Mouse (Mus musculus): ENCODE results near the gene Rhot1. TPM values are rescaled to one million over a fixed set of nuclear protein-coding genes. Genes with fewer than 3 reads are reported as not detected.
"Not testable (repeated sequence)": the region's sequence is repeated elsewhere in the genome, so short reads cannot be mapped to it uniquely, and the experiment has no call there.

Gene Rhot1
- polyA plus RNA-seq, 1 experiment = 59.2 TPM

- no peak for TF ChIP-seq POLR2A (IDR thresholded peaks at IDR 0.05; ENCODE audit: borderline replicate concordance, insufficient read depth, low read length)
- TF ChIP-seq CTCF (IDR thresholded peaks at IDR 0.05; ENCODE audit: borderline replicate concordance, insufficient read depth, low read depth, low read length) = no peak
These were observed 10.0 kb downstream of the Rhot1 start for GRCm38 (mm10) chr11:80218657-80219293.

DNA sequence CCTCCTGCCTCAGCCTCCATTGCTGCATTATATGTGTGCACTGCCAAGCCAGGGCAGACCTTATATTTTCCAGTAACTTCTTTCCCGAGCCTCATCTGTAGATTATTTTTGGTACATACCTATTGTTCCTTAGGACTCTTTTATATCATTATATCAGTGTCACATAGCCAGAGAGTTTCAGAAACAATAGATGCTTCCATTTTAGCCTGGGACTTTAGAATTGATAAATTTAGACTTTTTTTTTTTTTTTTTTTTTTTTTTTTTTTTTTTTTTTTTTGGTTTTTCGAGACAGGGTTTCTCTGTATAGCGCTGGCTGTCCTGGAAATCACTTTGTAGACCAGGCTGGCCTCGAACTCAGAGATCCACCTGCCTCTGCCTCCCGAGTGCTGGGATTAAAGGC, 21.2 kb downstream of the Rhot1 start:
- not testable (repeated sequence) for H3K27ac ChIP-seq (ENCODE audit: insufficient read depth, low read length); H3K4me3 ChIP-seq (replicated peaks; ENCODE audit: insufficient read depth, low read depth, low read length); H3K27me3 ChIP-seq (ENCODE audit: control insufficient read depth, insufficient read depth, low read length); DNase-seq; H3K4me1 ChIP-seq (ENCODE audit: control insufficient read depth, insufficient read depth, low read length)
- 87% methylated on average over 5 of the region's 5 CpGs for WGBS

More at GRCm38 (mm10) chr11:80218657-80219293, 10.0 kb downstream of the Rhot1 start:
- H3K27ac ChIP-seq (ENCODE audit: insufficient read depth, low read length) = no peak overlapping the region
- WGBS = 61% methylated on average over 11 of the region's 11 CpGs
- H3K4me1 ChIP-seq (ENCODE audit: control insufficient read depth, insufficient read depth, low read length) = 0 out of 2 replicates have a peak, but pooled peaks cover 4% of the 10 kb centered on the region
- H3K4me3 ChIP-seq (replicated peaks; ENCODE audit: insufficient read depth, low read depth, low read length) = no peak overlapping the region
- DNase-seq = no peak
- H3K27me3 ChIP-seq (ENCODE audit: control insufficient read depth, insufficient read depth, low read length) = no peaks in the 10 kb centered on the region

DNA sequence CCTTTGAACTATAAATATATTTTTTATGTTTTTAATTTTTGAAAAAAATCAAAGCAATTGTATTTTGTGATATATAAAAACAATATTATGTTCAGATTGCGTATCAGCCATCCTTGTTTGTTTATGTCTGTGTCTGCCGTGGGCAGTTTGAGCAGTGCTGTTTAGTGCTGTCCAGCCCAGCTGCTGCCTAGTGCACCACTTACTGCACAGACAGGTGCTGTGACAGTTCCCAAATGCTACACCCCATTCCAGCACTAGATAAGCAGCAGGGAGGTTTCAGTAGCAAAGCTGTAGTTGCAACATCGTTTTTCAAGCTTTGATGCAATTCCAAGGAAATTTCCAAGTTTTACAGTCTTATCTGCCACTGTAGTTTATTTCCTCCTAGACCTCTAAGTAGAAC, 28.5 kb downstream of the Rhot1 start:
- TF ChIP-seq CTCF (IDR thresholded peaks at IDR 0.05; ENCODE audit: borderline replicate concordance, insufficient read depth, low read depth, low read length) = no peak
- no peak for TF ChIP-seq POLR2A (IDR thresholded peaks at IDR 0.05; ENCODE audit: borderline replicate concordance, insufficient read depth, low read length)
- H3K27ac ChIP-seq (ENCODE audit: insufficient read depth, low read length) = no peak overlapping the region
- no peak for DNase-seq
- WGBS = 68% methylated on average over 3 of the region's 3 CpGs
- no peaks in the 10 kb centered on the region for H3K4me1 ChIP-seq (ENCODE audit: control insufficient read depth, insufficient read depth, low read length)
- H3K4me3 ChIP-seq (replicated peaks; ENCODE audit: insufficient read depth, low read depth, low read length) = no peak overlapping the region
- H3K27me3 ChIP-seq (ENCODE audit: control insufficient read depth, insufficient read depth, low read length) = no peaks in the 10 kb centered on the region

DNA sequence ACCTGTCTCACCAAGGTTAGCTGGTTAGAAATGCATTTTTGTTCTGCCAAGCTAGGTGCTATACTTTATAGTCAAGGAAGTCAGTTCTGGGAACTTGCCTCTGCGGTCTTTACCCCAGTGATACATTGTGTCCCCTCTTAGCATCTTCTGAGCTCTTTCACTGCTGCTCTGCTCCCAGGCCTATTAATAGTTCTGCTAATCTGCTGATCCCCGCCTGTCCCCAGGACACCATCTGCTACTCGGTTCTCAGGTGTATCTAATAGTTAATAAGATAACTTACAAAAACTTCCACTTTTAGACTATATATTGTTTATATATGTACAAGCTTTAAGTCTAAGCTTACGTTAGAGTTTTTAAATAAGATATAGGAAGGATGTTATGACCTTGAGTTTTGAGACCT, 29.5 kb downstream of the Rhot1 start:
- Histone ChIP-seq H3K4me3 (replicated peaks; ENCODE audit: insufficient read depth, low read depth, low read length) (no peak overlapping the region), H3K27me3 (ENCODE audit: control insufficient read depth, insufficient read depth, low read length) (no peaks in the 10 kb centered on the region), H3K4me1 (ENCODE audit: control insufficient read depth, insufficient read depth, low read length) (no peaks in the 10 kb centered on the region), H3K27ac (ENCODE audit: insufficient read depth, low read length) (no peak overlapping the region)
- 34% methylated on average over 4 of the region's 4 CpGs for WGBS
- TF ChIP-seq POLR2A (IDR thresholded peaks at IDR 0.05; ENCODE audit: borderline replicate concordance, insufficient read depth, low read length) = no peak
- peak; percentile 21 to 42 for DNase-seq

DNA sequence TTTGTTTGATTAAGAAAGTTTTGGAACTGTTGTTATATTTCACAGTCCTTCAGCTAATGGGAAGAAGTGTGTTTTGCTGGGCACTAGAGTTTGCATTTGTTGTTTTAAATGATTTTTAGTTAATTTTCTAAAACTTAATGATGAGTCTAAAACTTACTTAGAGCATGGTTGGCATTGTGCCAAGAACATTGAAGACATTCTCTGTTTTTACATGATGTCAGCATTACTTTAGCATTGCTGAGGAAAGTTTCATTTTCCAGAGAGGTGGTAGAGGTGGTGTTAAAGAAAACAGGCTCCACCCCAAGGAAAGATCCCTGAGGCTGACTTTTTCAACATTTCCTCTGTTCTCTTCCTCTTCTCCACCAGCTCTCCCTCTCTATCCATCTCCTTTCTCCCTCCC, 38.2 kb downstream of the Rhot1 start:
- Histone ChIP-seq H3K27me3 (ENCODE audit: control insufficient read depth, insufficient read depth, low read length) (no peaks in the 10 kb centered on the region), H3K4me1 (ENCODE audit: control insufficient read depth, insufficient read depth, low read length) (0 out of 2 replicates have a peak, but pooled peaks cover 3% of the 10 kb centered on the region), H3K4me3 (replicated peaks; ENCODE audit: insufficient read depth, low read depth, low read length) (no peak overlapping the region), H3K27ac (ENCODE audit: insufficient read depth, low read length) (no peak overlapping the region)
- TF ChIP-seq POLR2A (IDR thresholded peaks at IDR 0.05; ENCODE audit: borderline replicate concordance, insufficient read depth, low read length) = no peak
- TF ChIP-seq CTCF (IDR thresholded peaks at IDR 0.05; ENCODE audit: borderline replicate concordance, insufficient read depth, low read depth, low read length) = no peak
- DNase-seq = no peak

- 67% methylated on average over 3 of the region's 3 CpGs for WGBS
- DNase-seq = peak in 1 of 2 experiments; percentile 5
- Histone ChIP-seq H3K4me1 (ENCODE audit: control insufficient read depth, insufficient read depth, low read length) (0 out of 2 replicates have a peak, but pooled peaks cover 3% of the 10 kb centered on the region), H3K27me3 (ENCODE audit: control insufficient read depth, insufficient read depth, low read length) (no peaks in the 10 kb centered on the region), H3K27ac (ENCODE audit: insufficient read depth, low read length) (no peak overlapping the region), H3K4me3 (replicated peaks; ENCODE audit: insufficient read depth, low read depth, low read length) (no peak overlapping the region)
- no peak for TF ChIP-seq POLR2A (IDR thresholded peaks at IDR 0.05; ENCODE audit: borderline replicate concordance, insufficient read depth, low read length)
- no peak for TF ChIP-seq CTCF (IDR thresholded peaks at IDR 0.05; ENCODE audit: borderline replicate concordance, insufficient read depth, low read depth, low read length)
These were observed 39.7 kb downstream of the Rhot1 start for GRCm38 (mm10) chr11:80248531-80248930.

DNA sequence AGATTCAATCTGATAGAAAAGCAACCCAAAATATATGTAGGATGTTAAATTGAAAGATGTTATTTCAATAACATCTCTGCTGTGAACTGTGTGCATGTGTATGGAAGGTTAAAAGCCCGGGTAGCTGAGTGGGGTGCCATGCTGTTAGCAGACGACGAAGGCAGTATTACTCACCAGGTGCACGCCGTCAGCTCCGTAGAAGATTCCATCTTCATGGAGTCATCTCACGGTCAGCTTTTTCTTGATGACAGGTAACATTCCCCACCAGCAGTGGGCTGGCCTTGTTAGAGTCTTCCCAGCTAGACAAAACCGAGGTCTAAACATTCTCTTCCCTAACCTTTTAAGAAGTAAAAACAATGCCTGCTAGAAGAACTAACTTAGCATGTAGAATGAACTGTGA, 55.3 kb downstream of the Rhot1 start:
- no peak for DNase-seq
- Histone ChIP-seq H3K4me1 (ENCODE audit: control insufficient read depth, insufficient read depth, low read length) (no peaks in the 10 kb centered on the region), H3K27ac (ENCODE audit: insufficient read depth, low read length) (no peak overlapping the region), H3K4me3 (replicated peaks; ENCODE audit: insufficient read depth, low read depth, low read length) (no peak overlapping the region), H3K27me3 (ENCODE audit: control insufficient read depth, insufficient read depth, low read length) (no peaks in the 10 kb centered on the region)
- no peak for TF ChIP-seq CTCF (IDR thresholded peaks at IDR 0.05; ENCODE audit: borderline replicate concordance, insufficient read depth, low read depth, low read length)
- no peak for TF ChIP-seq POLR2A (IDR thresholded peaks at IDR 0.05; ENCODE audit: borderline replicate concordance, insufficient read depth, low read length)
- 92% methylated on average over 8 of the region's 8 CpGs for WGBS

- Histone ChIP-seq H3K4me1 (ENCODE audit: control insufficient read depth, insufficient read depth, low read length) (no peaks in the 10 kb centered on the region), H3K4me3 (replicated peaks; ENCODE audit: insufficient read depth, low read depth, low read length) (no peak overlapping the region), H3K27ac (ENCODE audit: insufficient read depth, low read length) (no peak overlapping the region), H3K27me3 (ENCODE audit: control insufficient read depth, insufficient read depth, low read length) (no peaks in the 10 kb centered on the region)
- DNase-seq = no peak
- TF ChIP-seq POLR2A (IDR thresholded peaks at IDR 0.05; ENCODE audit: borderline replicate concordance, insufficient read depth, low read length) (no peak), CTCF (IDR thresholded peaks at IDR 0.05; ENCODE audit: borderline replicate concordance, insufficient read depth, low read depth, low read length) (no peak)
- WGBS = 65% methylated on average over 5 of the region's 5 CpGs
These were observed 62.3 kb downstream of the Rhot1 start for GRCm38 (mm10) chr11:80271096-80271495.
